Mouse (Mus musculus) thymus, adult 2 months (tissue): ENCODE measurements around the gene Atp8a2. TPM values are rescaled to one million over a fixed set of nuclear protein-coding genes. Genes with fewer than 3 reads are reported as not detected.

Source experiments
- DNase-seq: peaks from one replicate; pipeline ENCODE4 v3.0.0; 2021
- H3K27ac ChIP-seq: fragments of 200-500 bp; 2 replicates; pipeline ENCODE4 v1.5.1; 2012; ENCODE audit warnings: low read length, control low read depth; ENCODE audit not compliant: control insufficient read depth, insufficient read depth
- H3K27me3 ChIP-seq: fragments of 200-500 bp; 2 replicates; pipeline ENCODE4 v1.6.1; 2012; ENCODE audit warnings: mild to moderate bottlenecking, low read length, moderate library complexity, mixed read lengths; ENCODE audit not compliant: control insufficient read depth, insufficient read depth
- H3K36me3 ChIP-seq: fragments of 200-500 bp; 2 replicates; pipeline ENCODE4 v1.6.1; 2012; ENCODE audit warnings: mild to moderate bottlenecking, low read length, moderate library complexity; ENCODE audit not compliant: control insufficient read depth, insufficient read depth
- H3K4me1 ChIP-seq: fragments of 200-500 bp; replicated peaks from 2 replicates; pipeline ENCODE4 v1.6.1; 2012; ENCODE audit warnings: low read length; ENCODE audit not compliant: control insufficient read depth, insufficient read depth
- H3K4me3 ChIP-seq: fragments of 200-500 bp; 2 replicates; pipeline ENCODE4 v1.5.1; 2012; ENCODE audit warnings: mild to moderate bottlenecking, low read length, control low read depth, moderate library complexity; ENCODE audit not compliant: control insufficient read depth, insufficient read depth
- CTCF ChIP-seq: fragments of 200-500 bp; IDR thresholded peaks from 2 replicates; pipeline ENCODE4 v1.5.1; 2012; ENCODE audit warnings: mild to moderate bottlenecking, control low read depth, low read length, moderate library complexity, borderline replicate concordance; ENCODE audit not compliant: control insufficient read depth, poor library complexity, insufficient read depth; ENCODE audit errors: extremely low read depth
- POLR2A ChIP-seq: fragments of 200-500 bp; IDR thresholded peaks from 2 replicates; pipeline ENCODE4 v1.6.1; 2012; ENCODE audit warnings: mild to moderate bottlenecking, low read length, control low read depth, moderate library complexity; ENCODE audit not compliant: control insufficient read depth, poor library complexity, insufficient read depth; ENCODE audit errors: extremely low read depth
- WGBS: fragments of 180-500 bp; shearing (Covaris S2); methylation state at CpG from one replicate; pipeline ENCODE4 v1.1.7; 2018; 5-methylcytosine and 5-hydroxymethylcytosine counted together
- polyA plus RNA-seq: library from polyadenylated mRNA; depleted of rRNA; stranded (reverse); fragments of >200 nt; gene quantifications from 2 replicates; pipeline ENCODE4 v1.2.3, GENCODE M21; 2012

Atp8a2 gene
- polyA plus RNA-seq, 1 experiment: 0.38 TPM

GRCm38 (mm10) chr14:59689596-59689995 is 507.4 kb downstream of the Atp8a2 start:
- Histone ChIP-seq H3K27me3 (no peaks in the 10 kb centered on the region), H3K36me3 (no peaks in the 10 kb centered on the region), H3K27ac (no peak overlapping the region), H3K4me1 (peaks cover 8% of the 10 kb centered on the region), H3K4me3 (no peak overlapping the region)
- no peak for TF ChIP-seq POLR2A
- no peak for TF ChIP-seq CTCF
- no peak for DNase-seq
- WGBS: 96% methylated on average over 4 of the region's 4 CpGs

- Histone ChIP-seq H3K27ac (no peak overlapping the region), H3K27me3 (no peaks in the 10 kb centered on the region), H3K36me3 (no peaks in the 10 kb centered on the region), H3K4me3 (no peak overlapping the region), H3K4me1 (peaks cover 5% of the 10 kb centered on the region)
- 95% methylated on average over 5 of the region's 5 CpGs for WGBS
- TF ChIP-seq CTCF: no peak
- TF ChIP-seq POLR2A: no peak
- no peak for DNase-seq
Measured at GRCm38 (mm10) chr14:59686229-59686628, 510.8 kb downstream of the Atp8a2 start.

- Histone ChIP-seq H3K4me3 (no peak overlapping the region), H3K4me1 (no peaks in the 10 kb centered on the region), H3K27ac (no peak overlapping the region), H3K27me3 (no peaks in the 10 kb centered on the region), H3K36me3 (no peaks in the 10 kb centered on the region)
- WGBS: 52% methylated on average over 8 of the region's 8 CpGs
- DNase-seq: no peak
- no peak for TF ChIP-seq POLR2A
- no peak for TF ChIP-seq CTCF
Measured at GRCm38 (mm10) chr14:59685343-59685742, 511.6 kb downstream of the Atp8a2 start.

GRCm38 (mm10) chr14:59681906-59682305 is 515.1 kb downstream of the Atp8a2 start:
- no peak overlapping the region for H3K27ac ChIP-seq
- H3K4me3 ChIP-seq: no peak overlapping the region
- H3K4me1 ChIP-seq: no peaks in the 10 kb centered on the region
- DNase-seq: no peak
- 99% methylated on average over 4 of the region's 4 CpGs for WGBS
- no peaks in the 10 kb centered on the region for H3K36me3 ChIP-seq
- TF ChIP-seq CTCF: no peak
- no peak for TF ChIP-seq POLR2A
- no peaks in the 10 kb centered on the region for H3K27me3 ChIP-seq

GRCm38 (mm10) chr14:59677598-59678003 is 519.4 kb downstream of the Atp8a2 start:
- 97% methylated on average over 7 of the region's 7 CpGs for WGBS
- TF ChIP-seq CTCF (no peak), POLR2A (no peak)
- Histone ChIP-seq H3K27ac (no peak overlapping the region), H3K4me1 (no peaks in the 10 kb centered on the region), H3K27me3 (no peaks in the 10 kb centered on the region), H3K36me3 (no peaks in the 10 kb centered on the region), H3K4me3 (no peak overlapping the region)
- DNase-seq: no peak

GRCm38 (mm10) chr14:59675330-59675729 is 521.6 kb downstream of the Atp8a2 start:
- Histone ChIP-seq H3K27me3 (no peaks in the 10 kb centered on the region), H3K4me3 (no peak overlapping the region), H3K36me3 (no peaks in the 10 kb centered on the region), H3K4me1 (no peaks in the 10 kb centered on the region), H3K27ac (no peak overlapping the region)
- no peak for TF ChIP-seq POLR2A
- TF ChIP-seq CTCF: no peak
- 93% methylated on average over 4 of the region's 4 CpGs for WGBS
- no peak for DNase-seq

GRCm38 (mm10) chr14:59674556-59674955 is 522.4 kb downstream of the Atp8a2 start:
- 73% methylated on average over 8 of the region's 8 CpGs for WGBS
- no peaks in the 10 kb centered on the region for H3K27me3 ChIP-seq
- TF ChIP-seq POLR2A: no peak
- TF ChIP-seq CTCF: no peak
- H3K27ac ChIP-seq: no peak overlapping the region
- H3K36me3 ChIP-seq: no peaks in the 10 kb centered on the region
- no peak for DNase-seq
- no peaks in the 10 kb centered on the region for H3K4me1 ChIP-seq
- no peak overlapping the region for H3K4me3 ChIP-seq
